Mouse (Mus musculus): Measurements from ENCODE around the gene Slc34a2. TPM values are rescaled to one million over a fixed set of nuclear protein-coding genes. Genes with fewer than 3 reads are reported as not detected.

Gene Slc34a2
- polyA plus RNA-seq, 1 experiment from 2014 or later: 19.7 TPM

GRCm38 (mm10) chr5:53003495-53003894, 34.4 kb upstream of the Slc34a2 start:
- H3K27ac ChIP-seq: no peak overlapping the region
- H3K9ac ChIP-seq: no peak overlapping the region
- no peak for ATAC-seq (ENCODE audit: borderline replicate concordance, extremely low read depth, low FRiP score, low TSS enrichment)
- H3K9me3 ChIP-seq: no peaks in the 10 kb centered on the region
- H3K4me2 ChIP-seq: no peak overlapping the region
- H3K36me3 ChIP-seq: no peaks in the 10 kb centered on the region
- no peaks in the 10 kb centered on the region for H3K27me3 ChIP-seq
- WGBS: 83% methylated on average over 4 of the region's 4 CpGs
- no peak overlapping the region for H3K4me3 ChIP-seq
- no peaks in the 10 kb centered on the region for H3K4me1 ChIP-seq

GRCm38 (mm10) chr5:53003981-53004380, 33.9 kb upstream of the Slc34a2 start:
- H3K27ac ChIP-seq: no peak overlapping the region
- H3K4me2 ChIP-seq: no peak overlapping the region
- H3K27me3 ChIP-seq: no peaks in the 10 kb centered on the region
- H3K9ac ChIP-seq: no peak overlapping the region
- H3K36me3 ChIP-seq: no peaks in the 10 kb centered on the region
- 91% methylated on average over 3 of the region's 3 CpGs for WGBS
- ATAC-seq (ENCODE audit: borderline replicate concordance, extremely low read depth, low FRiP score, low TSS enrichment): no peak
- no peaks in the 10 kb centered on the region for H3K4me1 ChIP-seq
- H3K4me3 ChIP-seq: no peak overlapping the region
- no peaks in the 10 kb centered on the region for H3K9me3 ChIP-seq

GRCm38 (mm10) chr5:53009027-53009769, 28.7 kb upstream of the Slc34a2 start:
- Histone ChIP-seq H3K27ac (no peak overlapping the region), H3K4me3 (no peak overlapping the region)
- WGBS: 45% methylated on average over 8 of the region's 8 CpGs

GRCm38 (mm10) chr5:53009770-53010133, 28.1 kb upstream of the Slc34a2 start:
- Histone ChIP-seq H3K4me1 (no peaks in the 10 kb centered on the region), H3K4me2 (no peak overlapping the region), H3K27ac (no peak overlapping the region), H3K36me3 (no peaks in the 10 kb centered on the region), H3K9me3 (no peaks in the 10 kb centered on the region), H3K4me3 (no peak overlapping the region), H3K27me3 (no peaks in the 10 kb centered on the region), H3K9ac (no peak overlapping the region)
- no peak; the same call in 1 of the 2 replicates for ATAC-seq (ENCODE audit: borderline replicate concordance, extremely low read depth, low FRiP score, low TSS enrichment)
- WGBS: 74% methylated on average over 4 of the region's 4 CpGs

More at GRCm38 (mm10) chr5:53009027-53009769, 28.7 kb upstream of the Slc34a2 start:
- H3K4me1 ChIP-seq: no peaks in the 10 kb centered on the region
- H3K36me3 ChIP-seq: no peaks in the 10 kb centered on the region
- ATAC-seq (ENCODE audit: borderline replicate concordance, extremely low read depth, low FRiP score, low TSS enrichment): no peak
- no peaks in the 10 kb centered on the region for H3K27me3 ChIP-seq
- H3K4me2 ChIP-seq: no peak overlapping the region
- no peak overlapping the region for H3K9ac ChIP-seq
- H3K9me3 ChIP-seq: no peaks in the 10 kb centered on the region

GRCm38 (mm10) chr5:53011327-53011726, 26.6 kb upstream of the Slc34a2 start:
- ATAC-seq (ENCODE audit: borderline replicate concordance, extremely low read depth, low FRiP score, low TSS enrichment): no peak
- Histone ChIP-seq H3K36me3 (no peaks in the 10 kb centered on the region), H3K27ac (no peak overlapping the region), H3K9me3 (no peaks in the 10 kb centered on the region), H3K4me3 (no peak overlapping the region), H3K4me2 (no peak overlapping the region), H3K4me1 (no peaks in the 10 kb centered on the region), H3K9ac (no peak overlapping the region), H3K27me3 (no peaks in the 10 kb centered on the region)
- WGBS: 87% methylated on average over 3 of the region's 3 CpGs

- no peak overlapping the region for H3K27ac ChIP-seq
- H3K4me2 ChIP-seq: no peak overlapping the region
- no peak for ATAC-seq (ENCODE audit: borderline replicate concordance, extremely low read depth, low FRiP score, low TSS enrichment)
- no peaks in the 10 kb centered on the region for H3K36me3 ChIP-seq
- H3K9me3 ChIP-seq: no peaks in the 10 kb centered on the region
- H3K4me1 ChIP-seq: no peaks in the 10 kb centered on the region
- no peak overlapping the region for H3K9ac ChIP-seq
- no peak overlapping the region for H3K4me3 ChIP-seq
- no peaks in the 10 kb centered on the region for H3K27me3 ChIP-seq
- WGBS: 77% methylated on average over 5 of the region's 5 CpGs
Observed at GRCm38 (mm10) chr5:53016606-53017005, 21.3 kb upstream of the Slc34a2 start.

GRCm38 (mm10) chr5:53018316-53018715, 19.6 kb upstream of the Slc34a2 start:
- Histone ChIP-seq H3K27ac (no peak overlapping the region), H3K36me3 (no peaks in the 10 kb centered on the region), H3K4me1 (no peaks in the 10 kb centered on the region), H3K4me3 (no peak overlapping the region), H3K9me3 (no peaks in the 10 kb centered on the region), H3K27me3 (no peaks in the 10 kb centered on the region), H3K4me2 (no peak overlapping the region), H3K9ac (no peak overlapping the region)
- no peak for ATAC-seq (ENCODE audit: borderline replicate concordance, extremely low read depth, low FRiP score, low TSS enrichment)
- 74% methylated on average over 4 of the region's 4 CpGs for WGBS

- H3K4me3 ChIP-seq: no peak overlapping the region
- no peaks in the 10 kb centered on the region for H3K4me1 ChIP-seq
- ATAC-seq (ENCODE audit: borderline replicate concordance, extremely low read depth, low FRiP score, low TSS enrichment): no peak
- no peaks in the 10 kb centered on the region for H3K36me3 ChIP-seq
- no peak overlapping the region for H3K4me2 ChIP-seq
- 77% methylated on average over 2 of the region's 2 CpGs for WGBS
- H3K9me3 ChIP-seq: no peaks in the 10 kb centered on the region
- H3K27me3 ChIP-seq: no peaks in the 10 kb centered on the region
- H3K27ac ChIP-seq: no peak overlapping the region
- no peak overlapping the region for H3K9ac ChIP-seq
Observed at GRCm38 (mm10) chr5:53023432-53023831, 14.4 kb upstream of the Slc34a2 start.

- Histone ChIP-seq H3K4me2 (no peak overlapping the region), H3K9me3 (no peaks in the 10 kb centered on the region), H3K4me3 (no peak overlapping the region), H3K36me3 (no peaks in the 10 kb centered on the region), H3K27ac (no peak overlapping the region), H3K9ac (no peak overlapping the region), H3K27me3 (no peaks in the 10 kb centered on the region), H3K4me1 (no peaks in the 10 kb centered on the region)
- no peak for ATAC-seq (ENCODE audit: borderline replicate concordance, extremely low read depth, low FRiP score, low TSS enrichment)
- WGBS: 72% methylated on average over 5 of the region's 5 CpGs
Observed at GRCm38 (mm10) chr5:53023901-53024300, 14.0 kb upstream of the Slc34a2 start.

- Histone ChIP-seq H3K36me3 (no peaks in the 10 kb centered on the region), H3K4me1 (no peaks in the 10 kb centered on the region), H3K4me3 (no peak overlapping the region), H3K9ac (no peak overlapping the region), H3K27me3 (no peaks in the 10 kb centered on the region), H3K4me2 (no peak overlapping the region), H3K9me3 (no peaks in the 10 kb centered on the region), H3K27ac (no peak overlapping the region)
- WGBS: 78% methylated on average over 8 of the region's 8 CpGs
- no peak for ATAC-seq (ENCODE audit: borderline replicate concordance, extremely low read depth, low FRiP score, low TSS enrichment)
Observed at GRCm38 (mm10) chr5:53025276-53025973, 12.5 kb upstream of the Slc34a2 start.

- no peak overlapping the region for H3K27ac ChIP-seq
Observed at GRCm38 (mm10) chr5:53031346-53031745, 6.5 kb upstream of the Slc34a2 start.

GRCm38 (mm10) chr5:53042034-53042748, 4.3 kb downstream of the Slc34a2 start:
- Histone ChIP-seq H3K27ac (peak overlapping the region; percentile 39; the same call in 1 of the 2 replicates), H3K4me1 (peaks cover 12% of the 10 kb centered on the region), H3K9me3 (no peaks in the 10 kb centered on the region), H3K27me3 (no peaks in the 10 kb centered on the region), H3K36me3 (no peaks in the 10 kb centered on the region), H3K4me3 (no peak overlapping the region), H3K9ac (no peak overlapping the region), H3K4me2 (no peak overlapping the region)
- peak; percentile 69 for ATAC-seq (ENCODE audit: borderline replicate concordance, extremely low read depth, low FRiP score, low TSS enrichment)
- WGBS: 19% methylated on average over 5 of the region's 5 CpGs

More at GRCm38 (mm10) chr5:53031346-53031745, 6.5 kb upstream of the Slc34a2 start:
- no peaks in the 10 kb centered on the region for H3K36me3 ChIP-seq
- 57% methylated on average over 1 of the region's 1 CpGs for WGBS
- no peak for ATAC-seq (ENCODE audit: borderline replicate concordance, extremely low read depth, low FRiP score, low TSS enrichment)
- H3K9me3 ChIP-seq: no peaks in the 10 kb centered on the region
- H3K9ac ChIP-seq: no peak overlapping the region
- no peaks in the 10 kb centered on the region for H3K4me1 ChIP-seq
- H3K4me3 ChIP-seq: no peak overlapping the region
- no peaks in the 10 kb centered on the region for H3K27me3 ChIP-seq
- H3K4me2 ChIP-seq: no peak overlapping the region
